Mouse (Mus musculus): ENCODE data around the gene Rassf2.

DNA sequence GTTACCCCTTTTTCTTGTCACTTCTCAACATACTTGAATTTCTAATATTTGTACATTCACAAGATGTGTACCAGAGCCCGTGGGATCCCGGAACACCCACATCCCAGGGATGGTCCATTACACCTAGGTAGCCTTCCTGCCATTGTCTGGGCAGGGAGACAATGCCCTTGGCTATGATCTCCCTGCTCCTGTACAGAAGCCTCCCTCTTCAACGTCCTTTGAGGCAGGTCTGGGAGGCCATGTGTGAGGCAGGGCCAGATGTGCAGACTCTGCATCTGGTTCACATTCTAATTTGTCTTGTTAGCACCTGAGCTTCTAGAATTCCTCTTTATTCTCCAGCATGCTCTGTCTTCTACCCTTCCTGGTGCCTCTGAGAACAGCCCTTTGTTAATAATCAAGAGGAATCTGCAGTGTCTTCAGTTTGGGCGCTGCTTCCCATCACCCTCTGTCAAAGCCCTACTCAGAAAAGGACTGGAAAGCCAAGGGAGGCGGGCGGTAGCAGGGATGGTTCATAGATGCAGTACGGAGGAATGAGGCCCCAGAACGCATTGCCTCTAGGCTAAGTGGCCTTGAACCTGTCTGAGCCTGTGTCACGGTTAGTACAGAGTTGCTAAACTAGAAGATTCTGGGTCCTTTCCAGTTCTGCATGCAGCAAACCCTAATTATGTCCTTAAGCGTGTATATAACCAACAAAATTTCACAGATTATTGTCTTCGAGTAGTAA, 81.0 kb downstream of the Rassf2 start:
- no peak for TF ChIP-seq USF1 (IDR thresholded peaks at IDR 0.05; ENCODE audit: low read depth)
- TF ChIP-seq CTCF (IDR thresholded peaks at IDR 0.05; ENCODE audit: control insufficient read depth, insufficient read depth, insufficient read length) = no peak
- no peak for TF ChIP-seq FOSL1 (IDR thresholded peaks at IDR 0.05; ENCODE audit: insufficient read depth, low read length, poor library complexity, severe bottlenecking)
- TF ChIP-seq CEBPB (IDR thresholded peaks at IDR 0.05; ENCODE audit: low read depth) = no peak

Data from C2C12 (cell line).